Mouse (Mus musculus) 416B (cell line): ENCODE results near the gene Slc7a11.

Source experiments
- DNase-seq: peaks from one replicate; pipeline ENCODE4 v3.0.0; 2011; ENCODE audit warnings: low read depth

Gene Slc7a11

DNA sequence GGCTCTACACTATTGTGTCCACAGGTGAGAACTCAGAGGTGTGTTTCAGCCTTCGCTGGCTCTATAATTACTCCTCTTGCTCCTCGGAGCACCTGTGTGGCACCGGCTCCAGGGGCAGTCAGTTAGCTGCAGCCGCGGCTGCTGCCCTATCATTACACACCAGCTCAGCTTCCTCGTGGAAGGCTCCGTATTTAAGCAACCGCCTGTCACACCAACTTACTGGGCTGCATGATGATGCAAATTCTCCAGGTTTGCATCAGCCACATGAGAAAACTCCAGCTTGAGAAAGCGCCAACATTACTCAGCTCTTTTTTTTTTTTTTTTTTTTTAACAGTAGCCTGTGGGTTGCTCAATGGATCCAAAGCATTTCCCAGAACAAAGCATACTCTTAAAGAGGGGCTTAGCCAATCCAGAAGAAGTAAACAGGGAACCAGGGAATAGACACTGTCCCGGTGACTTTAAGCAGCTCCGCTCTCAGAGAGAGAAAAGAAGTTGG lies at the start of gene Slc7a11:
TSS of gene Slc7a11 (minus strand) at position 194 of the 496 bp plus-strand sequence.
- DNase-seq, result peak; percentile 94

GRCm38 (mm10) chr3:50491678-50492077 lies 48.3 kb upstream of the Slc7a11 start:
- no peak for DNase-seq

DNA sequence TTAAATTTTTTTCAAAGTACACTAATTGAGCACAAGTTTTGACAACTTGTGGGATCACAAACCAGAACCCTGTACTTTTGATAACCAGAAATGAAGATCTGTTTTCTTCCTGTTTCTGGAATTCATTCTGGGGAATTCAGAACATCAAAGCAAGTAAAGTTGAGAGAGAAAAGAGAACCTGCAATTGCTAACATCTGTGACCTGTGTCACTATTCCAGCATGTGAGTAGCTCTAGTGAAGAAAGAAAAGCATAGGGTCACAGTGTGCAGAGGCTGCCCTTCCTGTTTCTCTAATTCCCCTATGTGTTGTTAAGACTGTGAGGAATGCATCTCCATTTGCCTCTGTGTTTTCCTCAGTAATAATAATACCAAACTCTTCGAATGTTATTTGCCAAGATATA lies 40.7 kb upstream of the Slc7a11 start:
- DNase-seq, result no peak

- DNase-seq, result no peak
Measured at GRCm38 (mm10) chr3:50462223-50462622, 18.8 kb upstream of the Slc7a11 start.

GRCm38 (mm10) chr3:50457136-50457535 lies 13.7 kb upstream of the Slc7a11 start:
- DNase-seq, result no peak

DNA sequence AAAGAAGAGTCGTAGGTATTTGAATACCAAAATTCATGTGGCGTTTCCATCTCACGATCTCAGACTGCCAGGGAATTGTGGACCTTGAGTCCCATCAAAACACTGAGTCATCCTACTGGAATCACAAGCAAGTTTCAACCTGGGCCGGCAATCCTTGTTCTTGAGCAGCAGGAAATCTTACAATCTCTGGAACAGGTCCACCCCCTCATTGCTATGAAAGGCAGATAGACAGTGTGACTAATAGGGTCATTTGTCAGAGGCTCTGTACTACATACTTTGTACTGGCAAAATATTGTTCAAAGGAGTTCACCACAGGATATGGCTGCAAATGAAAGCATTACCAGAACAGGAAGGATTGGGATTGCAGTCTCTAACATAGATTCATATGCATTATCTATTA lies 13.2 kb upstream of the Slc7a11 start:
- no peak for DNase-seq

DNA sequence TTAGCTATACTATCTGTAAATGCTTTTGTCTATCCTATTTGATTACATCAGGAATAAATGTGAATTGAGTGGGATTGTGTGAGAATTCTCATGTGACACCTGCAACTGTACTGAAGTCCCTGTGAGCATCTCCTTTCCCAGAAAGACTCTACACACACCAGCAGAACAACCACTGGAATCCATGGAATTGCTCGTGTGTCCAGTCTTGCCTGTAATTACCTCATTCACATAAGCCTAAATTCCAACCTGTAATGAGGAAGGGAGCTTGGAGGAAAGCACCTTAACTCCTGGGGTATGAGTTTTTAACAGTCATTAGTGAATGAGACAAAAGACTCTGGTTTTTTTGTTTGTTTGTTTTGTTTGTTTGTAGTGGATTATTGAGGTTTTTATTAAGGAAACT lies 12.6 kb upstream of the Slc7a11 start:
- DNase-seq, result no peak

DNA sequence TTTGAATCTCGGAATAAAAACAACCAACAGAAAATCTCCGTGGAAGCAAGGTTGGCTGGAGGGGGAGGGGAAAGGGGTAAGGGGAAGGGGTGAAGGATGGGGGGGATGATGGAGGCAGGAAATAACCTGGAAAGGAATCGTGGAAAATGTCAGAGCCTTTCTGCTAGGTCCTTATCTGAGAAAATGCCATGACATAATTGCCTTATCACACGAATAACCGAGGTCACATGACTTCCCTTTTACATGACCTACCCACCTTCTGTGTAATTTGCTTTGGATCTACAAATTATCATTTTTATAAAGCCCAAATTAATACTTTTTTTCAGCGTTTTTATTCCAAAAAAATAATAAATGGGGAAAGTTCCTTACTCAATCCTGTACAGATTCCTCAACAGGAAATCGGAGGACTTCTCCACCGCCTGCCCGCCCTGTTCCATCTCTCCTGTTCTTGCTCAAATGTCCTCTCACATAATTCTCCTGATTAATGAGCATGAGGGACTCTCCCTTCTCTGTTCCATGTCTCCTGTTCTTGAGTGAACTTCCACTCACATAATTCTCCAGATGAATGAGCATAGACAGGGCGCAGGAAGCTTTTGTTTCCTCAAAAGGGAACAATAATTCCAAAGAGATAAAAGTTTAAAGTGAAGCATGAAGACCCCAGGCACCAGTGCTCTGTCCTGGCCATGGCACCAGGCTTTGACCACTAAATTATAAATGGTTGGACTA lies 1.8 kb upstream of the Slc7a11 start:
- peak; percentile 38 for DNase-seq

- peak; percentile 51 for DNase-seq
Measured at GRCm38 (mm10) chr3:50443942-50444341, 528 bp upstream of the Slc7a11 start.

DNA sequence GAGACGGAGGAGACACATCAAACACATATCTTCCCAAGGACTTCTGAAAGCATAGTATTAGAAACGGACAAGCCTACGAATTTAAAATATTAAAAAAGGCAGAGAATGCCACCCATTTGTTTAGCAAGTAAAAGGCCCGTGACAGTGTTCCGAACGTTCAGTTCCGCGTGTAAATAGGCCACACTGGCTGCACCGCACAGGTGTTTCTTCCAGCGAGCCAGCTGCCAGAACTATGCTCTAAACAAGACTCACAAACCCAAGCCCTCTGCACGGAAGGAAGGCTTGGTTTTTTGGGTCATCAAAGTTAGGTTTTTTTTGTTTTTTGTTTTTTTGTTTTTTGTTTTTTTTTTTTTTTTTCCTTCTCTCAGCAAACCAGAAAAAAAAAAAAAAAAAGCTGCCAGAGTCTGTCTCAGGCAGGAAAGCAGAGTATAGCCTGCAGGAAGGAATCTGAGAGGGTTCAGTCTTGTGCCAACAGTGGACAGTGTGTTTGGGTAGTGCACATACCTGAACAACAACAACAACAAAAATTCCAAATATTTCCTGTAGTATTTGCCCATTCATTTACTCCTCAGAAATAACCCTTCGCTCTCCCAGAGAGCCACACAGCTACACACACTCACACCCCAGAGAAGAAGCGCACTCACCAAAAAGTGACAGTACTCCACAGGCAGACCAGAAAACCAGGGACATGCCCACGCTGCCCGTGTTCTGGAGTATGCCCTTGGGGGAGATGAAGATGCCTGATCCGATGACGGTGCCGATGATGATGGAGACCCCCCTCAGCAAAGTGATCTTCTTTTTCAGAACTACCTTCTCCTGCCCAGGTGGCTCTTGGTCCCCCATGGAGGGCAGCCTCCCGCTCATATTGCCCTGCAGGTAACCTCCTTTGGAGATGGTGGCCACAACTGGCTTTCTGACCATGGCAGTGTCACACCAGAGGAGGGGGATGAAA lies 797 bp downstream of the Slc7a11 start:
- peak; percentile 53 for DNase-seq

- DNase-seq, result no peak
Measured at GRCm38 (mm10) chr3:50441330-50441729, 2.1 kb downstream of the Slc7a11 start.

- DNase-seq, result no peak
Measured at GRCm38 (mm10) chr3:50440409-50440808, 3.0 kb downstream of the Slc7a11 start.

DNA sequence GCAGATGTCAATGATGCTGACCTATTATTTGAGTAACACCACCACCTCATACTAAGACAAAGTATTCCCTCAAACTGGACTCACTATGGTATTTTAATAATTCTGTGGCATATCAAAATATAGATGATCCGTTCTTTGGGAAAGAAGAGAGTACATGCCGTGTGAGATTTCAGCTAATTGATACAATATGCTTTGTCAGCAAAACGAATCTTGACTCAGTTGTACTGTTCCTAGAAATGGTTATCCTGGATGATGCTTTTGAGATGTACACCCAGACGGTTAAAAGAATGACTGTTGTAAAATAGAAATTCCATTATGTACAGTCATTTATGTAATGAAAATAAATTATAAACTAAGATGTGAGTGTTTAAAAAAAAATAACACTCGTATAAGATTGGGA lies 4.0 kb downstream of the Slc7a11 start:
- DNase-seq, result no peak

DNA sequence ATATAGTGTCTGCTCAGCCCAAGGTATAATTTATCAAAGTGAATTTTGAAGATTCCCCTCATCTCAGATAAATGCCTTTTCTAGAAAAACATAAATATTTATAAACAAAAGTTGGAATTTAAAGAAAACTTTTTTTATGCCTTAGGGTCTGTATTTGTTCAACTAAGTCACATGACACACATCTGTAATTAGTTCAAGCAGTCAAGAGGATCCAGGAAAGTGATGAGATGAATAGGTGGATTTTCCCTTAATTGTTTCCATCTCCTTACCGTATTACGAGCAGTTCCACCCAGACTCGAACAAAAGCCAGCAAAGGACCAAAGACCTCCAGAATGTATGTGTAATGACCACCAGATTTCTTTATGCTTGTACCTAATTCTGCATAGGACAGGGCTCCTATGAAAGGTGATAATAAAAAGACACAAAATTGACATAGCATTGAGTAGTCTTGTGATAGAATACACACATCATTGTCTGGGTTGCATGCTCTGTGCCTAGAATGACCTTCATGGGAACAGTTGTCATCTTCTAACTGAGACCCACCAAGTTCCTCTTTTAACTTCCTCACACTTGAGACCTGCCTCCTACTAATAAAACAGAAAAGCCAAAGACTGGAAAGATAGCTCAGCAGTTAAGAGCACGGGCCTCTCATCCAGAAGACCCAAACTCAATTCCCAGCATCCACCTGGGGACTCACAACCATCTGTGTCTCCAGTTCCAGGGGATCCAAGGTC lies 4.7 kb downstream of the Slc7a11 start:
- peak; percentile 73 for DNase-seq

DNA sequence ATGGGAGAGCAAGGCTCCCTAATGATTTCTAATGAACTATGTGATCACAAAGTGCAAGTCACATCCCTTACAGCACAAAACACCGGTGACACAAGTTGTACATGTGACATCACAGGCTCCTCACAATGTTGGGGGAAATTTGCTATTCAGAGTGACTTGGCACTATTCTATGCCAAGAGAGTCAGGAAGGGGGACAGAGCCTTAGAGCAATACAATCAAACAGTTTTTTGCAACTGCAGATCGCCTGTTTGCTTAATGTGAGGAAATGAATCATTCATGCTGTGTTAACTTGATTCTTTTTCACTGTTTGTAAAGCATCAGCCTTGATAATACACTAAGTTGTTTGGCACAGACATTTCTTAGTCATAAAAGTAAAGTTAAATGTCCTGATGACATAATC lies 5.3 kb downstream of the Slc7a11 start:
- peak; percentile 93 for DNase-seq

DNA sequence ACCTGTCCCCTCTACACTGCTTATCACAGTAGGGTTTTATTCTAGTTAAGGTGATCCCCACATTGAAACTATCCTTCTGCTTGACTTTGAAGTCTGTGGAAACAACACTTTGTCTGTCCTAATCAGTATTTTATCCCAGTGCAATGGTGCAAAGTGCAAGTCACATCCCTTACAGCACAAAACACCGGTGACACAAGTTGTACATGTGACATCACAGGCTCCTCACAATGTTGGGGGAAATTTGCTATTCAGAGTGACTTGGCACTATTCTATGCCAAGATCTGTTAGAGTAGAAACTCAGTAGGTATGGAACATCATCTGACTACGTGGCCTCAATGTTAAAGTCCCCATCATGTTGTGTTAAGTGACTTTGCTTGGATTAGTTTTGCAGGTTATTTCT lies 7.0 kb downstream of the Slc7a11 start:
- DNase-seq, result peak; percentile 6

DNA sequence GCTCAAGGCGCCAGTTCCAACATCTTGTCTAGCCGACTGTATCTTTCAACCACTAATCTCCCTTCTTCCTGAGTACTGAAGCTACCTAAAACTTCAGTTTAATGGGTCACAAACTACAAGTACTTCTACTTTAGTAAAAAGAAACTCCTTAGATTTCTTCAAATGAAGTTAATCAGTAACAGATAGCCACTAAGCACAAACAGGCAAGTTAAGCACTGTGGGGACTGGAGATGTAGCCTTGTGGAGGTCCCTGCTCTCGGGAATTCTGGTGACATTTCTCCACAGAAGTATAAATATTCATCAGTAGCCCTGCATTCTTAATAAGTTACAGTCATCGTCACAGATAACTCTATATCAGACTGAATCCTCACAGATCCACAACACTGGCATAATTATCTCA lies 9.6 kb downstream of the Slc7a11 start:
- DNase-seq, result no peak

- DNase-seq, result no peak
Measured at GRCm38 (mm10) chr3:50430811-50431210, 12.6 kb downstream of the Slc7a11 start.

GRCm38 (mm10) chr3:50421480-50422277 lies 21.7 kb downstream of the Slc7a11 start:
- no peak for DNase-seq

DNA sequence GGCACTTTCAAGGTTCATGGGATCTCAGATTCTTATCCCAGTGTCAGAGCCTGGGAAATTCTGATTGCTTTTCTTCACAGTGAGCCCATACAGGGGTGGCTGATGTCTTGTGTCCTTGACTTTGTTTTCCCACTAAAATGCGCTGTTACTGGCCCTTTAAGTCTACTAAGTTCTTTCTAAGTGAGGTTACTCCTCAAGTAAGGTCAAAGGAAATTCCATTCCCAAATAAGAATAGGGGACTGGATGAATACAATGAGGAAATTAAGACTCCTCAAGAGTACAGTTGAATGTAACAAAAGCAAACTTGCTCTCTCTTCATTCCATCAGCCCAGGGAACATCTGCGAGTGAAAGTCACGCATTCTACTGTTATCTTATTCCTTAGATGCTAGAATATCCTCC lies 24.3 kb downstream of the Slc7a11 start:
- no peak for DNase-seq

DNA sequence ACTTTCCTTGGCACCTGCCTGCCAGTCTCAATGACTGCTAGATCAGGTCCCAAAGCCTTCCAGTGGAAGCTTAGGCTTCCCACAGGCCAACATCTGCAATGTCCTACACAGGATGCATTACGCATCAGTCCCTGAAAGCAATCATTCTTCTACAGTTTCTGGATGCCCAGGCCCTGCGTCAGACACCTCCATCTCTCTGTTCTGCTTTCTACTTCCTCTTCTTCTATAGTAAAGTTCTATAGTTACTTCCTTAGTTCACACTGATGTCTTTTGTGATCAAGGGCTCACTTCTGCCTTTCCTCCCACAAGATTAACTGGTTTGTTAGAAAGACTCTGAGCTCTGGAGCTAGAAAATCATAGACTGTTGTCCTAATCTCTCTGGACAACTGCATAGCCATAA lies 36.6 kb downstream of the Slc7a11 start:
- DNase-seq, result peak; percentile 27
